8 mouse cellular contexts compared by ENCODE assay signal in the genomic region with DNA sequence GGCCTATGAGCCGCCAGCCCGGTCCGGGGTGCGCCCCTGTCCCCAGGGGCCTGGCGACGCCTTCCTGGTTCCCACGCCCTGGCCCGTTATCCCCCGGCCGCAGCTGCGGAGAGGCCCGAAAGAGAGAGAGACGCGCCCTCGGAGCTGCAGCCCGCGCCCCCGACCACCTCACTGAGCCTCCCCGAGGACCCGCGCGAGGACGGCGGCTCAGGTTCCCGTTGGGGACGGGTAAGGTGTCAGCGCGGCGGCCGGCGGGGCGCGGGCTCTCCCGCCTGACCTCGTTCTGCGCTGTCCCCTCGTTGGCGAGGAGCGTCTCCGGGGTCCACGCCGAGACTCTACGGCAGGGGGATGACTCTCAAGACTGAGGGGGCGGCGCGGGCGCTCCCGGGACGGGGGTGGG. TPM values are rescaled to one million over a fixed set of nuclear protein-coding genes. Genes with fewer than 3 reads are reported as not detected.
DNase-seq lines count a peak whose midpoint lies in the region; ATAC-seq and TF ChIP-seq lines count a peak whose summit lies in the region.

No protein-coding gene starts in this region.

- under 1% methylated on average over 49 of the region's 49 CpGs for WGBS in embryonic facial prominence, embryonic 15.5 days
- under 1% methylated on average over 49 of the region's 49 CpGs for WGBS in hindbrain, embryonic 10.5 days
- WGBS in liver, embryonic 15.5 days (ENCODE audit: insufficient replicate concordance): 2% methylated on average over 49 of the region's 49 CpGs
- under 1% methylated on average over 49 of the region's 49 CpGs for WGBS in stomach, embryonic 15.5 days

- H3K4me3 ChIP-seq in C2C12 (ENCODE audit: insufficient read depth, poor library complexity, severe bottlenecking): peak overlapping the region; percentile 51
- peak overlapping the region; percentile 71 for H3K4me3 ChIP-seq in embryonic facial prominence, embryonic 15.5 days (replicated peaks)
- peak overlapping the region; percentile 79 for H3K4me3 ChIP-seq in hindbrain, embryonic 10.5 days
- peak overlapping the region; percentile 53 for H3K4me3 ChIP-seq in liver, embryonic 15.5 days (replicated peaks)
- peak overlapping the region; percentile 63 for H3K4me3 ChIP-seq in stomach, embryonic 15.5 days (replicated peaks)

- peak overlapping the region; percentile 64 for H3K9ac ChIP-seq in embryonic facial prominence, embryonic 15.5 days
- peak overlapping the region; percentile 25; the same call in 1 of the 2 replicates for H3K9ac ChIP-seq in liver, embryonic 15.5 days
- H3K9ac ChIP-seq in stomach, embryonic 15.5 days: peak overlapping the region; percentile 56

- no peaks in the 10 kb centered on the region for H3K79me3 ChIP-seq in C2C12 (ENCODE audit: low read depth)

- no peaks in the 10 kb centered on the region for H3K9me3 ChIP-seq in embryonic facial prominence, embryonic 15.5 days (replicated peaks)
- no peaks in the 10 kb centered on the region for H3K9me3 ChIP-seq in hindbrain, embryonic 10.5 days
- no peaks in the 10 kb centered on the region for H3K9me3 ChIP-seq in liver, embryonic 15.5 days (replicated peaks)
- H3K9me3 ChIP-seq in stomach, embryonic 15.5 days: no peaks in the 10 kb centered on the region

- no peaks in the 10 kb centered on the region for H3K79me2 ChIP-seq in C2C12 (ENCODE audit: control insufficient read depth, insufficient read depth)

- DNase-seq in adrenal gland, adult 18-20 months (ENCODE audit: low spot score in 2 of 2): peak; percentile 41 to 42
- DNase-seq in adrenal gland, adult 8-10 months: no peak
- no peak for DNase-seq in hindbrain, embryonic 10.5 days (ENCODE audit: low spot score)
- DNase-seq in frontal cortex, postnatal 14 days (ENCODE audit: low spot score in 2 of 2): no peak

- H3K4me1 ChIP-seq in embryonic facial prominence, embryonic 15.5 days: peaks cover 24% of the 10 kb centered on the region
- peaks cover 33% of the 10 kb centered on the region for H3K4me1 ChIP-seq in hindbrain, embryonic 10.5 days (replicated peaks)
- peaks cover 7% of the 10 kb centered on the region; the same call in 1 of the 2 replicates for H3K4me1 ChIP-seq in liver, embryonic 15.5 days (replicated peaks)
- peaks cover 32% of the 10 kb centered on the region for H3K4me1 ChIP-seq in stomach, embryonic 15.5 days

- ATAC-seq in embryonic facial prominence, embryonic 15.5 days (ENCODE audit: insufficient number of reproducible peaks, low FRiP score, low TSS enrichment, low read depth): peak; percentile 62
- no peak for ATAC-seq in liver, embryonic 15.5 days (ENCODE audit: insufficient read depth)
- ATAC-seq in stomach, embryonic 15.5 days (ENCODE audit: insufficient read depth, low FRiP score, low read depth): peak; percentile 5; the same call in 1 of the 2 replicates

- H3ac ChIP-seq in C2C12 (ENCODE audit: control insufficient read depth, insufficient read length, low read depth): peak overlapping the region; percentile 98

- H3K27ac ChIP-seq in embryonic facial prominence, embryonic 15.5 days (replicated peaks): peak overlapping the region; percentile 78
- H3K27ac ChIP-seq in hindbrain, embryonic 10.5 days: peak overlapping the region; percentile 92
- H3K27ac ChIP-seq in liver, embryonic 15.5 days (replicated peaks): no peak overlapping the region
- H3K27ac ChIP-seq in stomach, embryonic 15.5 days: peak overlapping the region; percentile 79

- TF ChIP-seq CTCF in C2C12 (IDR thresholded peaks at IDR 0.05; ENCODE audit: control insufficient read depth, insufficient read depth, insufficient read length): no peak

- no peaks in the 10 kb centered on the region for H3K36me3 ChIP-seq in C2C12 (ENCODE audit: control insufficient read depth, insufficient read depth)
- H3K36me3 ChIP-seq in embryonic facial prominence, embryonic 15.5 days: no peaks in the 10 kb centered on the region
- no peaks in the 10 kb centered on the region for H3K36me3 ChIP-seq in hindbrain, embryonic 10.5 days
- H3K36me3 ChIP-seq in liver, embryonic 15.5 days (replicated peaks): no peaks in the 10 kb centered on the region
- H3K36me3 ChIP-seq in stomach, embryonic 15.5 days: no peaks in the 10 kb centered on the region

- H3K4me2 ChIP-seq in embryonic facial prominence, embryonic 15.5 days (replicated peaks): peak overlapping the region; percentile 94
- H3K4me2 ChIP-seq in liver, embryonic 15.5 days: peak overlapping the region; percentile 69
- peak overlapping the region; percentile 94 for H3K4me2 ChIP-seq in stomach, embryonic 15.5 days

- no peaks in the 10 kb centered on the region for H3K27me3 ChIP-seq in C2C12 (ENCODE audit: control insufficient read depth, insufficient read depth, insufficient read length)
- no peaks in the 10 kb centered on the region for H3K27me3 ChIP-seq in embryonic facial prominence, embryonic 15.5 days
- H3K27me3 ChIP-seq in hindbrain, embryonic 10.5 days (ENCODE audit: insufficient read depth, poor library complexity, severe bottlenecking): peaks cover 52% of the 10 kb centered on the region
- peaks cover 42% of the 10 kb centered on the region for H3K27me3 ChIP-seq in liver, embryonic 15.5 days
- no peaks in the 10 kb centered on the region for H3K27me3 ChIP-seq in stomach, embryonic 15.5 days (replicated peaks)

TF ChIP-seq in C2C12, 6 proteins besides CTCF, POLR2A, EP300 and RAD21:
- TF ChIP-seq FOSL1 (IDR thresholded peaks at IDR 0.05; ENCODE audit: insufficient read depth, low read length, poor library complexity, severe bottlenecking): no peak
- no peak for TF ChIP-seq MAX (IDR thresholded peaks at IDR 0.05)
- TF ChIP-seq USF1 (IDR thresholded peaks at IDR 0.05; ENCODE audit: low read depth): no peak
- TF ChIP-seq CEBPB (IDR thresholded peaks at IDR 0.05; ENCODE audit: low read depth): no peak
- TF ChIP-seq MYOG (IDR thresholded peaks at IDR 0.05; ENCODE audit: control insufficient read depth, extremely low read depth, insufficient read length): no peak
- TF ChIP-seq MYOD1 (IDR thresholded peaks at IDR 0.05; ENCODE audit: control insufficient read depth, insufficient read length, low read depth): no peak

RNA-seq across cellular contexts. Expression of a gene that starts 0.5 kb away (rescaled TPM):
- 10 to 100 TPM; 42.7 to 62.5 TPM for total RNA-seq in adrenal gland, adult 18-20 months (2021)
- 10 to 100 TPM; 50.2 to 86.6 (median 67.3) TPM for total RNA-seq in adrenal gland, adult 8-10 months (2022)
- polyA plus RNA-seq in C2C12 (2012; fragmentation: generic; extraction: Trizol): 13.3 TPM
- 9.5 TPM in 2 replicates for polyA plus RNA-seq in embryonic facial prominence, embryonic 15.5 days (2015; fragmentation: Nextera tagmentation; extraction: Ambion mirVana)
- 3.1 and 4.5 TPM in 2 replicates for polyA plus RNA-seq in hindbrain, embryonic 10.5 days (2016; fragmentation: Nextera tagmentation; extraction: Ambion mirVana)
- polyA plus RNA-seq in liver, embryonic 15.5 days (2015; fragmentation: Nextera tagmentation; extraction: Ambion mirVana): 1.2 and 1.3 TPM in 2 replicates
- polyA plus RNA-seq in stomach, embryonic 15.5 days (2015; fragmentation: Nextera tagmentation; extraction: Ambion mirVana): 18.2 and 20.3 TPM in 2 replicates

Comparison
In these comparisons a context has a peak if more than half of its experiments do, and no peak if none do; other contexts are left out.
1. DNase-seq: peak in adrenal gland, adult 18-20 months (2 of 2); none in adrenal gland, adult 8-10 months (single experiment), hindbrain, embryonic 10.5 days (single experiment) and frontal cortex, postnatal 14 days (0 of 2).
2. Peak in every context shown above with its lines, with median percentiles within 50 percentile points of each other: H3K4me3 ChIP-seq, H3K4me2 ChIP-seq and H3K9ac ChIP-seq.